Mouse (Mus musculus) CD4-positive helper T cell, adult 2 months (primary cell): ENCODE data around the gene Kank1.
A peak's percentile ranks its signal among the peaks of the same experiment; 100 is the strongest.

Source experiments
- DNase-seq: peaks from one replicate; pipeline ENCODE4 v3.0.0-alpha.2; 2012; ENCODE audit warnings: low read depth, missing footprints, low spot score

Kank1 gene

GRCm38 (mm10) chr19:25236596-25237491, at the start of gene Kank1:
Kank1 (plus strand) TSS chr19:25236975.
- peak; percentile 8 for DNase-seq

DNA sequence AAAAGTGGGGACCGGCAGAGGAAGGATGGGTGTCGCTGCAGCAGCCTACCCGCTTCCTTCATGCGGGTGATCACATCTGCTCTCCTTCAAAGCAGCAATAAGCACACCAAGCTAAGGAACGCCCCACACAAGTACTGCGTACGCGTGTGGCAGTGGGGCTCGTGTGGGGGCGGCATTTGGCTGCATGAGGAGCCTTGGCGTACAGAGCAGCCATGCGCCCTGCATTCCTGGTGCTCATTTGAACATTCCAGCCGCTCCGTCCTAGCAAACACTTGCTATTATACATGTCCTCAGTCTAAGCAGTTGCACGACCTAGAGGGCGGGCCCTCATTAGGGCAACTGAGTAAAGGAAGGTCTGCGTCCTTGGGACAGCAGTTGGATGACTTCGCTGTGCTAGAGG, 49.1 kb upstream of the Kank1 start:
- DNase-seq, result no peak

- no peak for DNase-seq
Observed at GRCm38 (mm10) chr19:25193751-25194150, 43.0 kb upstream of the Kank1 start.

- no peak for DNase-seq
Observed at GRCm38 (mm10) chr19:25200081-25200860, 36.5 kb upstream of the Kank1 start.

DNA sequence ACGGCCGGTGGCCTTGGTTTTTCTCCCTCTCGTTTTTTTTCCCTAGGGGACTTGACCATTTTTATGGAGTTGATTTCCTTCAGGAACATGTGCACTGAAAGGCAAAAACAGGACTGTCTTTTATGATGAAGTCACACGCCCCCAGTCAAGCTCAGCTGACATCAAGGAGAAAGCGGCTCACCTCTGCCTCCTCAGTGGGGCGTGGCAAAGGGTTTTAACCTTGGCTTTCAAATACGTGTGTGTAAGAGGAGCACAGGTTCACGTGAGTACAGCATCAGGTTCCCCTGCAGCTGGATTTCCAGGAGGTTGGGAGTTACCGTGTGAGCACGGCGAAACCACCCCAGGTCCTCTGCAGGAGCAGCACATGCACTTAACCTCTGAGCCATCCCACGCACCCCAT, 33.7 kb upstream of the Kank1 start:
- DNase-seq, result no peak

GRCm38 (mm10) chr19:25206969-25207368, 29.8 kb upstream of the Kank1 start:
- DNase-seq, result no peak

- DNase-seq, result no peak
Observed at GRCm38 (mm10) chr19:25207731-25208361, 28.9 kb upstream of the Kank1 start.

- DNase-seq, result no peak
Observed at GRCm38 (mm10) chr19:25208596-25209110, 28.1 kb upstream of the Kank1 start.

- no peak for DNase-seq
Observed at GRCm38 (mm10) chr19:25220611-25221010, 16.2 kb upstream of the Kank1 start.

DNA sequence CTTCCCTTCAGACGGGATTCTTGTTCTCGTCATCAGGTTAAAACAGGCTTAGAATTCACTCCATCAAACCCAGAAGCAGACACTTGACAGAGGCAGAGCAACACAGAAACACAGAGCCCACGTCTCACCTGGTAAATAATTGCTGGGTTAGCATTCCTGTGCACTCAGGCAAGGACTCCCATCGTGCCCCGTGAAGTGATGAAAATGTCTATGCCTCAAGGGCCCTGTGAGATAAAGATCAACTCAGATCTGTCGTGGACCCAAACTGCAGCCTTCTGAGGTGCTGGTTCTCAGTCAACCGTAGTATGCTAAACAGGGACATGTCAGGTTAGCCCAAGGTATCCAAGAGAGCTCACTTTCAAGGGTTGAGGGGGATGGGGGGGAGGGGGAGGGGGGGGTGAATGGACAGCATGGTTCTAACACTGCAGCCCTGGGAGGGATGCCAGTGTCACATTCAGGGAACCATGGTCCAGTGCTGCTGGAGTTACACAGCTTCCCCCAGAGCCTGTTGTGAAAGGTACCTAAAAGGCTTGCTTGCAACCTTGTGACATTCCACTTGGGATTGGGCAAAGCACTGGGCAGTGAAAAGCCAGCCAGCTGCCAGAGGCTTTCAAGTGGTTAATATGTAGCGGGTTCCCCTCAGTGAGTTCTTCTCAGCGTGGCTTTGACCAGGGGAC, 14.7 kb upstream of the Kank1 start:
- DNase-seq, result no peak

DNA sequence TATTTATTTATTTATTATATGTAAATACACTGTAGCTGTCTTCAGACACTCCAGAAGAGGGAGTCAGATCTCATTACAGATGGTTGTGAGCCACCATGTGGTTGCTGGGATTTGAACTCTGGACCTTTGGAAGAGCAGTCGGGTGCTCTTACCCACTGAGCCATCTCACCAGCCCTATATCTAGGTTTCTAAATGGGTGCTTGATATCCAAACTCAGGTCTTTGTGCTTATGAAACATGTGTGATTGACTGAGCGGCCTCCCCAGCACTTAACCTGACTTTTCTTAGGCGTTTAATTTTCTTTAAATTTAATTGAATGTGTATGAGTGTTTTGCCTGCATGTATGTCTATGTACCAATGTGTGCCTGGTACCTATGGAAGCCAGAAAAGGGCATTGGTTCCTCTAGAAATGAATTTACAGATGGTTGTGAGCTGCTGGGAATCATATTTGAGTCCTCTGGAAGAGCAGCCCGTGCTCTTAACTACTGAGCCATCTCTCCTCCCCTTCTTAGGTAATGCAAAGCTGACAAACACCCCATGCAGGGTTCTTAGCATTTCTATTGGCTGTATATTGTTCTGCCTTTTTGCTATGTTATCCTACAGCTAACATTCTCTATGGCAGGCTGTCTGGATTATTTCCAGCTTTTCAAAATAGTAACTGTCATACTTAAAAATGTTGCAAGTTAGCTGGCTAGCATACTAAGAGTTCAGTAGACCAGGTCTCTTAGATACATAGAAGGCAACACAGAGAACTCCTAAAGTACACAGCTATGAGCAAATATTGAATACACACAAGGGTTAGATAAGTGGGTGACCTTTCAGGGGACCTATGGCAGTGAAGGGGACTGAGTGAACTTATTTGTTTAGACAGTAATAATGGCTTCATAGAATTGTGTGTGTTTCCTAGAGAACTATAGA, 6.5 kb upstream of the Kank1 start:
- no peak for DNase-seq

DNA sequence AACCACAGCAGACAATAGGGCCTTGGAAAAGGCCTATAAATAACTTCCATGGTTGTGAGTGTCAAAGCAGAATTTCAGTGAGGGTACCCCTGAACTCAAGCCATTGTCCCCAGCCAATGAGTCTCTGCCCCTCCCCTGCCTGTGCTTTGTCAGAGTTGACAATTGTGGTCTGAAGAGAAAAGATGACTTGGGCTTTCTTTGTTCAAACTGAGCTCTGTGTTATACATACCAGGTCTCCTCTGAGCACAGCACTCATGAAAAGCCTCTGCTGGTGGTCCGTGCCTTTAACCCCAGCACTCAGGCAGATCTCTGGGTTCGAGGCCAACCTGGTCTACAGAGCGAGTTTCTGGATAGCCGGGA, 5.8 kb upstream of the Kank1 start:
- no peak for DNase-seq

GRCm38 (mm10) chr19:25232032-25232431, 4.7 kb upstream of the Kank1 start:
- DNase-seq, result no peak

GRCm38 (mm10) chr19:25237492-25238040, 791 bp downstream of the Kank1 start:
- no peak for DNase-seq

DNA sequence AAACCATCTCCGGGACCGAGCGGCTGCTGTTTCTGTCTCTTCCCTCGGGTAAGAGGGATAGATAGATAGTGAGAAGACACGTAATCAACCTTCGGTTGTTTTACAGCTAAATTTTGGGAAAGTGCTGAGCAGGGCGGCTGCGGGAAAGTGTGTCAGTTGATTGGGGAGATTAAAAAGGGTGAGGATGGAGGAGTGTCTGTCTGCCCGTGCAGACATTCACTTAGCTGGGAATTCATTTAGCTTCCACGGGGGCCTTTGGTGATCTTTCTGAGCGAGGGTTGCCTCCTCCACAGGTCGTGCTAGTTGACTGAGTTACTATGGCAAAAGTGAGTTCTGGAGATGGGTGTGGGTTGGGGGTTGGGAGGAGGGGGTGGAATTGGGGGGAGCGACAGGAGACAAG, 1.3 kb downstream of the Kank1 start:
- DNase-seq, result no peak

DNA sequence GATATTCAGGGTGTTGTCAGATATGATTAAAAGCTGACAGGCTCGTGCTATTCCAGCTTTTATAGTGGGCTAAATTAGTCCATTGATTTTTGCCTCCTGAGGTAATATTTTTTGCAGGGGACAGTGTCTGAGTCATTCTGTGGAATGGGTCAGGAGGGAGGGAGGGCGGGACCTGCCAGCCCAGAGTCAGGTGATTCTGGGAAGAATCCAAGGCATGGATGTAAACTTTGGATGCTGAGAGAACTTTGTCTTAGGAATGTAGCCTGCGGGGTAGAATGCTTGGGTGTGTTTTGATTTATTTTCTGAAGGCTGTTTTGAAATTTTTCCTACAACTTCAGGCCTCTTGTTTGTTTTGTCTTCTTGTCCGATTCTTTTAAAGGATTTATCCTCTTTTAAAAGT, 6.8 kb downstream of the Kank1 start:
- DNase-seq, result no peak

DNA sequence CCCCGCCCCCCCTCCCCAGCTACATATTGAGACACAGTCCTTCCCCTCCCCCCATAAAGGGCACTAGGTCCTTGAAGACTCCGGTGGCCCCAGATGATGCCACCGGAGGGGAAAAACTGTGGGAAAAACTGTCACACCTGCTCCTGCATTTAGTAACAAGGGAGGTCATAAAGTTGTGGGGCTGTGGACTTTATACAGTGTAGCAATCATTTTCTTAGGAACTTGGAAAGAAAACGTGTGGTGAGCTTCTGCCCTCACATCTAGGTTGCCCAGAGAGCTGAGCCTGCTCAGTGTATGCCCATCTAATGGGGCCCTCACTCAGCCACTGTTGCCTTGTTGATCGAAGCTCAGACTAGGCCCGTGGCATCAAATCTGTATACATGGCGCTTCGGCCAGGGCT, 9.3 kb downstream of the Kank1 start:
- DNase-seq, result no peak

DNA sequence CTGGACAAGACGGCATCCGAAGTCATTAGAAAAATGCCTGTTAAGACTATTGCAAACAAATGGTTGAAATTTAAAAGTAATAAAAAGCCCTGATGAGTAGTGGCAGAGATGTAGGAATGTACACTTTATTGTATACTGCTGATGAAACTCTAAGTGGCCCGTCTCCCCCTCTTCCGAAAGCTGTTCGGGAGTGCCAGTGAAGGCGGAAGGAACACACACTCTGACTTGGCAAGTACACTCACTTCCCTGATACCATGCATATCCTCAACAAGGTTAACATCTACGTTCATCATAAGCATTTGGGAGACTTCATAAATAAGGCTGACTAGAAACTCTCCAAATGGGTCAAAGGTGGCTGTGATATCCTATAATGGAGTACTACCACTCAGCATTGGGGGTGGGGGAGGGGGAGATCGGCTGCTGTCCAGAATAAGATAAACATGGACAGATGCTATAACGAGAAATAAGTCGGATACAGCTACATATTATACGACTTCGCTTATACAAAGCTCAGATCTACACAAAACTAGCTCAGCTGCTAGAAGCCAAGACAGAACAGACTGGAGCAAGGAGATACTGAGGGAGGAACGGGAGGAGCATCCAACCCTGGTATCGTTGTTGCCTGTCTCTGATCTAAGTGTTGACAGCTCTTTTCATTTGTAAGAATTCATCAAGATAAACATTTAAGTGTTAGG, 11.2 kb downstream of the Kank1 start:
- no peak for DNase-seq

- no peak for DNase-seq
Observed at GRCm38 (mm10) chr19:25249230-25249629, 12.5 kb downstream of the Kank1 start.
